Mouse (Mus musculus) CD4-positive naive resting alpha-beta T cell, adult 57 days (primary cell): ENCODE results near the gene Cox7a2. TPM values are rescaled to one million over a fixed set of nuclear protein-coding genes. Genes with fewer than 3 reads are reported as not detected.

Experiments used
- total RNA-seq: library from RNA; stranded (reverse); gene quantifications from one replicate; pipeline ENCODE4 v1.2.4, GENCODE M21; 2023

Cox7a2 gene
- 92.3 TPM for total RNA-seq

GRCm38 (mm10) chr9:79759385-79760005 is at the start of gene Cox7a2:
Gene Cox7a2, minus strand, starts transcription at chr9:79759878.

GRCm38 (mm10) chr9:79792841-79793835 is 33.5 kb upstream of the Cox7a2 start, which contains the start of gene Tmem30a:
Gene Tmem30a, minus strand, starts transcription at chr9:79793507.

GRCm38 (mm10) chr9:79718481-79719370 is 41.0 kb downstream of the Cox7a2 start, which contains the start of gene Col12a1:
Gene Col12a1, minus strand, starts transcription at chr9:79718831.

Other genes starting within 250 kb of the Cox7a2 start
- gene Col12a1, start 41.0 kb downstream of the Cox7a2 start, total RNA-seq = 0.12 TPM
- 88.8 TPM for gene Tmem30a, start 33.6 kb upstream of the Cox7a2 start, total RNA-seq